Mouse (Mus musculus) hindbrain, postnatal 0 days (tissue): ENCODE results near the gene Ubtf. TPM values are rescaled to one million over a fixed set of nuclear protein-coding genes. Genes with fewer than 3 reads are reported as not detected.

Experiments used
- ATAC-seq: fragments of 200-750 bp; cut with Nextera tagmentation; 2 replicates; pipeline ENCODE4 v1.8.0; 2017; ENCODE audit warnings: mild to moderate bottlenecking, moderate TSS enrichment, moderate library complexity
- DNase-seq: peaks from one replicate; pipeline ENCODE4 v3.0.0-alpha.2; 2015; ENCODE audit warnings: low spot score
- H3K27ac ChIP-seq: fragments of 300-500 bp; sonication (generic); 2 replicates; pipeline ENCODE4 v1.5.1; 2014; ENCODE audit warnings: mild to moderate bottlenecking
- H3K27me3 ChIP-seq: fragments of 300-500 bp; sonication (generic); 2 replicates; pipeline ENCODE4 v1.6.1; 2014; ENCODE audit warnings: low read length, mixed read lengths; ENCODE audit not compliant: insufficient read depth
- H3K36me3 ChIP-seq: fragments of 300-500 bp; sonication (generic); 2 replicates; pipeline ENCODE4 v1.6.1; 2014; ENCODE audit warnings: low read length, mixed read lengths; ENCODE audit not compliant: insufficient read depth
- H3K4me1 ChIP-seq: fragments of 300-500 bp; sonication (generic); 2 replicates; pipeline ENCODE4 v1.6.1; 2014; ENCODE audit warnings: antibody characterized with exemption, low read length, mixed read lengths; ENCODE audit not compliant: insufficient read depth
- H3K4me2 ChIP-seq: fragments of 300-500 bp; sonication (generic); 2 replicates; pipeline ENCODE4 v1.6.1; 2014; ENCODE audit warnings: low read depth, mild to moderate bottlenecking, low read length, moderate library complexity, mixed read lengths
- H3K4me3 ChIP-seq: fragments of 300-500 bp; sonication (generic); 2 replicates; pipeline ENCODE4 v1.5.1; 2014; ENCODE audit warnings: low read length
- H3K9ac ChIP-seq: fragments of 300-500 bp; sonication (generic); replicated peaks from 2 replicates; pipeline ENCODE4 v1.6.1; 2014; ENCODE audit warnings: mild to moderate bottlenecking, low read length, moderate library complexity, mixed read lengths
- H3K9me3 ChIP-seq: fragments of 300-500 bp; sonication (generic); 2 replicates; pipeline ENCODE4 v1.6.1; 2016; ENCODE audit warnings: low read length, mixed read lengths
- CTCF ChIP-seq: IDR thresholded peaks from 2 replicates; pipeline ENCODE4 v1.5.1; 2016; ENCODE audit warnings: antibody characterized with exemption, control low read depth, low read depth
- WGBS: fragments of 180-500 bp; shearing (Covaris S2); extraction: QIAGEN DNeasy Blood & Tissue Kit; methylation state at CpG from one replicate; pipeline ENCODE4 v1.1.7; 2014; 5-methylcytosine and 5-hydroxymethylcytosine counted together
- polyA plus RNA-seq: library from polyadenylated mRNA; unstranded; fragments of >200 nt; fragmentation: Nextera tagmentation; extraction: Ambion mirVana; gene quantifications from 2 replicates; pipeline ENCODE4 v1.2.1, GENCODE M21; 2015
- total RNA-seq: library from RNA; depleted of rRNA; stranded (reverse); fragments of >200 nt; gene quantifications from 2 replicates; pipeline ENCODE4 v1.2.3, GENCODE M21; 2014

Gene Ubtf
- total and polyA plus RNA-seq, 2 experiments from 2014 or later = 53.7 to 74.6 TPM

DNA sequence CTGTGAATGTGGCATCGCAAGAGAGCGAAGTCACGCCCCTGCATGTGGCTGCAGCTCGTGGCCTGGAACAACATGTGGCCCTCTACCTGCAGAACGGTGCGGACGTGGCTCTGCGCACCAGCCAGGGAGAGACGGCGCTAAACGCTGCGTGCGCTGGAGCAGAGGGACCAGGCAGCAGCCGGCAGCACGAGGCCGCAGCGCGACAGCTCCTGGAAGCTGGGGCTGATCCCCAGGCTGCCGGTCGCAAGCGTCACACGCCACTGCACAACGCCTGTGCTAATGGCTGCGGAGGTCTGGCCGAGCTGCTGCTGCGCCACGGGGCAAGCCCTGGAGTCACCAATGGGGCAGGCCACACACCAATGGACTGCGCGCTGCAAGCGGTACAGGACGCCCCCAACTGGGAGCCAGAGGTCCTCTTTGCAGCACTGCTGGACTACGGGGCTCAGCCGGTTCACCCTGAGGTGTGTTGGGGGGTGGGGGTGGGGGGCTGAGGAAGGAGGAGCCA lies 43.1 kb downstream of the Ubtf start:
- H3K36me3 ChIP-seq = no peaks in the 10 kb centered on the region
- DNase-seq = peak; percentile 59
- peak overlapping the region; percentile 33 for H3K4me3 ChIP-seq
- 0 out of 2 replicates have a peak overlapping the region, but pooled peaks have one; percentile 33 for H3K27ac ChIP-seq
- peak overlapping the region; percentile 47 for H3K9ac ChIP-seq
- TF ChIP-seq CTCF = no peak
- peak overlapping the region; percentile 68 for H3K4me2 ChIP-seq
- H3K27me3 ChIP-seq = no peaks in the 10 kb centered on the region
- 0 out of 2 replicates have a peak, but pooled peaks cover 5% of the 10 kb centered on the region for H3K4me1 ChIP-seq
- under 1% methylated on average over 33 of the region's 33 CpGs for WGBS
- no peaks in the 10 kb centered on the region for H3K9me3 ChIP-seq
- peak; percentile 70 for ATAC-seq

DNA sequence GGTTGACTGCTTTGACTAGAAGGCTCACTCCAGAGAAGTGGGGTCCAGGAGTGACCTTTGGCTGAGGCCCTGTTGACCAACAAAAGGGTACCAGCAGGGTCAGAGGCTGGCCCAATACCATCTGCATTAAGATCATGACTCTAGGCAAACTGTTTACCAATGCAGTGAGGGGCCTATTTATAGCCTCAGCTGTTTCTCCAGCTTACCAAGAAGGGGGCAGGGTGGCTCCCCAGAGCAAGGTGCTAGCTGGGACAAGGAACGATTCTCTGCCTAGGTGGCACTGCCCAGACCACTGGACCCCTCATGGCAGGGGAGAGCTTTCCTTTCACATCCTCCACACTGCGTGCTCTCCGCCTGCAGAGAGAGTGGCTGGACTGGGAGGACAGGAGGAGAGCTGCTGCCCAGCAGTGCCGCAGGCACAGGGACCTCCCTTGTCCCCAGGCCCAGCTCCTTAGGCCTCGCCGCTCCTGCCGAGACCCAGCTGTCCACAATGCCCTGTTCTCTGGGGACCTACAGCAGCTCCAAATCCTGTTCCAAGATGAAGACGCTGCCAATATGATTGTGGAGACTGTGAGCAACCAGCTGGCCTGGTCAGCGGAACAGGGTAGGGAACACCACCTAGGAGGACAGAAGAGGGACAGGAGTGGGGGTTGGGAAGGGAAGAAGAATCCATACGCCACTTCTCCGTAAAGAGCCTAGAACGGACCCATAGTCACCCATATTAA lies 50.9 kb downstream of the Ubtf start, which contains the start of gene Asb16:
Gene Asb16 (plus strand): TSS at position 224 of the 725 bp plus-strand sequence.
- Histone ChIP-seq H3K27me3 (no peaks in the 10 kb centered on the region), H3K9me3 (no peaks in the 10 kb centered on the region), H3K4me3 (no peak within 1 kb of the TSS), H3K4me1 (peaks cover 5% of the 10 kb centered on the region; the same call in 1 of the 2 replicates), H3K4me2 (no peak within 1 kb of the TSS), H3K27ac (no peak within 1 kb of the TSS), H3K9ac (no peak within 1 kb of the TSS), H3K36me3 (no peaks in the 10 kb centered on the region)
- 79% methylated on average over 12 of the region's 12 CpGs for WGBS
- no peak for TF ChIP-seq CTCF
- DNase-seq = no peak
- ATAC-seq = no peak

DNA sequence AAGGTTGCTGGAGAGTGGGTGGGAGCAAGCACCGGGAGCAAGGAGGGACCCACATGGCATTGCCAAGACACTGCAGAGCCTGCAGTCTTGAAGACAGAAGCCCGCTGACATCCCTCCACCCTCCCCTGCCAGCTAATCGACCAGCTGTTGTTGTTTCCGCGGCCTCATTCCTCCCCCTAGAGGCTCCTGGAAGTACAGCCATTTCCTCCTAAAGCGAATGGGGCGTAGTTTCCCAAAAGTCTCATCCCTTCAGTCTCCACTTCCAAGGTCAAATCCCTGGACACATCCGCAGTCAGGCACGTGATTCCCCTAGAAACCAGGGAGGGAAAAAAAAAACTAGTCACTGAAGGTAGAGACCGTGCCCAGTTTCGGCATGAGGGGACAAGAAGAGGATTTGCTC lies 52.1 kb downstream of the Ubtf start:
- no peaks in the 10 kb centered on the region for H3K9me3 ChIP-seq

DNA sequence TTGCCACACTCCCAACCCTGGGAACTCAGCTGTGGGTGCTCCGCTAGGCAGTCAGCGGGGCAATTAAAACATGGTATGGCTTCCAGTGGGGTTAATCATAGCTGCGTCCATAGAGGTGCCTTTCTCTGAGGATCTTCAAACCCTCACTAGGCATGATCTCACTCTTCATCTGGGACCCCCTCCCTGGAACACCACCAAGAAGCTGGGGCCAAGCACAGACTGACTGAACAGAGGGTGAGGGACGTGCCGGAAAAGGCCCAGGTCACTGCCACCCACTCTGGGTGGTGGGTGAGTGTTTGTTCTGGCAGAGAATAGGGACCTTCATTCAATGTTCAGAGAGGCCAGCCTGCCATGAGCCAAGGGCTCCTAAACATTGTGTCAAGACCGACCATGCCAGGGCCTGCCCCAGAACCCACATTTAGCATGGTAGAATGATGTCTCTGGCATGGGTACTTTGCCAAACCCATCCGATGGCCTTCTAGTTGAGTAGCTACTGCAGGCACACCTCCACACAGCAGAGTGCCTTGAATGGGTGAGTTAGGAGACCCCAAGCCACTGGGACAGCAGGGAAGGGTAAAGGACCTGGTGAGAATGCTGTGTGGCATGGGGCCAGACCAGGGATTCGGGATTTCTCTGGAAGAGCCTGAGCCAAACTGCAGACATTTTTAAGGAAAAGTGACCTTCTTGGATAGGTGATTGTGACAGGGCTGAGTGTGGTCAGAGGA lies 52.7 kb downstream of the Ubtf start:
- no peak overlapping the region for H3K4me2 ChIP-seq
- DNase-seq (no peak), ATAC-seq (peak; percentile 6; the same call in 1 of the 2 replicates)
- H3K27me3 ChIP-seq = no peaks in the 10 kb centered on the region
- H3K4me1 ChIP-seq = peaks cover 5% of the 10 kb centered on the region; the same call in 1 of the 2 replicates
- no peak overlapping the region for H3K9ac ChIP-seq
- no peak overlapping the region for H3K27ac ChIP-seq
- 83% methylated on average over 8 of the region's 8 CpGs for WGBS
- H3K4me3 ChIP-seq = no peak overlapping the region
- H3K36me3 ChIP-seq = no peaks in the 10 kb centered on the region
- no peaks in the 10 kb centered on the region for H3K9me3 ChIP-seq
- TF ChIP-seq CTCF = no peak

More for the DNA sequence above, 52.1 kb downstream of the Ubtf start:
- H3K4me1 ChIP-seq = peaks cover 5% of the 10 kb centered on the region; the same call in 1 of the 2 replicates
- no peak overlapping the region for H3K27ac ChIP-seq
- peak; percentile 88 for DNase-seq
- no peak overlapping the region for H3K4me3 ChIP-seq
- WGBS = 6% methylated on average over 11 of the region's 11 CpGs
- no peaks in the 10 kb centered on the region for H3K27me3 ChIP-seq
- H3K4me2 ChIP-seq = no peak overlapping the region
- H3K9ac ChIP-seq = no peak overlapping the region
- ATAC-seq = peak; percentile 83
- TF ChIP-seq CTCF = peak; percentile 85
- no peaks in the 10 kb centered on the region for H3K36me3 ChIP-seq

DNA sequence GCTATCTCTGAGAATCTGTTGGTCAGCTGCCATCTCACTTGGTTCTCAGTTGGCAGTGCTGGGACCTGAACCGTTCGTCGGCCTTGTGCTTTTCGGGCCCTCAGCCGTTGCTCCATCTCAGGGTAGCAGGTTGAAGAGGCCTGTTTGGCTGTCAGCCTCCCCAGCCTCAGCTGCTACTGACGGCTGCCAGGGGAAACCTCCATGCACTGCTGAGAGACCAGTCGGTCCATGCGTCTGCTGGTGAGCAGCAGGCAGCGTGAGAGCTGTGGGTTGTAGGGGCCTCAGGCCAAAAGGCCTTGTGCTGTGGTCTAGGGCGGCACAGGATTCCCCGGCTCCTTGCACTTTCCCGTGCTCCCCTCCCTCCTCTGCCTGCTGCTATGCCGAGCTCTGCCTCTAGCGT lies 53.7 kb downstream of the Ubtf start:
- 53% methylated on average over 14 of the region's 14 CpGs for WGBS
- peaks cover 5% of the 10 kb centered on the region; the same call in 1 of the 2 replicates for H3K4me1 ChIP-seq
- no peaks in the 10 kb centered on the region for H3K27me3 ChIP-seq
- DNase-seq (peak; percentile 55), ATAC-seq (peak; percentile 24; the same call in 1 of the 2 replicates)
- no peaks in the 10 kb centered on the region for H3K9me3 ChIP-seq
- H3K36me3 ChIP-seq = no peaks in the 10 kb centered on the region
- no peak overlapping the region for H3K4me2 ChIP-seq
- H3K9ac ChIP-seq = no peak overlapping the region; the same call in 1 of the 2 replicates
- H3K27ac ChIP-seq = no peak overlapping the region
- H3K4me3 ChIP-seq = no peak overlapping the region
- TF ChIP-seq CTCF = no peak

DNA sequence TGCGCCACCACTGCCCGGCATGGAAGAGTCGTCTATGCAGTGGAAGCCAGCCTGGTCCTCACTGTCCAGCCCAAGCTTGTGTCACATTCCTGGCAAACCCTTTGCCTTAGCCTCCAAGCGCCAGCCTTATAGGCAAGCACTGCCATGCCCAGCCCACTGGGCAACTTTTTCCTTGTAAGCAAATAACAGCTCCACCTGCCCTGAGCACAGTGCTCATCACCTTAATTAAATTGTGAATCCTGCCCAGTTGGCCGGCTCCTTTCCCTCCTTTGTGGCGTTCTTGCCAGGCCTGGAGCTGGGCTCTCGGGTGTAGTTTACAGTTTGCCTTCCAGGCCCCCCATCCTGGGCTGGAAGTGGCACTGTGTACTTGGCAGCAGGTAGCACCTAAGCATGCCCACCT lies 56.3 kb downstream of the Ubtf start:
- no peak for DNase-seq
- H3K4me2 ChIP-seq = no peak overlapping the region
- H3K9me3 ChIP-seq = no peaks in the 10 kb centered on the region
- 93% methylated on average over 7 of the region's 7 CpGs for WGBS
- no peak overlapping the region for H3K9ac ChIP-seq
- no peak overlapping the region for H3K27ac ChIP-seq
- no peak overlapping the region for H3K4me3 ChIP-seq
- H3K36me3 ChIP-seq = no peaks in the 10 kb centered on the region
- no peak for ATAC-seq
- peaks cover 5% of the 10 kb centered on the region; the same call in 1 of the 2 replicates for H3K4me1 ChIP-seq
- no peak for TF ChIP-seq CTCF
- H3K27me3 ChIP-seq = no peaks in the 10 kb centered on the region
